8 mouse cellular contexts compared by ENCODE assay signal in genomic region chr12:79130299-79131177, GRCm38 (mm10). TPM values are rescaled to one million over a fixed set of nuclear protein-coding genes. Genes with fewer than 3 reads are reported as not detected.
DNase-seq lines count a peak whose midpoint lies in the region; ATAC-seq and TF ChIP-seq lines count a peak whose summit lies in the region.

TSS of gene Arg2 (plus strand) at chr12:79130777.

- peak within 1 kb of the TSS; percentile 95 for H3K4me2 ChIP-seq in forebrain, embryonic 13.5 days
- H3K4me2 ChIP-seq in neural tube, embryonic 15.5 days = peak within 1 kb of the TSS; percentile 95

- peak; percentile 98 for ATAC-seq in forebrain, embryonic 13.5 days
- peak; percentile 92 to 97 for ATAC-seq in hematopoietic stem cell, adult 5-6 weeks (replicated peaks in 1 of 2; ENCODE audit: insufficient read depth in 1 of 2, low FRiP score in 2 of 2, low TSS enrichment in 1 of 2, low read depth in 1 of 2, poor library complexity in 2 of 2, severe bottlenecking in 2 of 2)
- ATAC-seq in neural tube, embryonic 15.5 days (ENCODE audit: low FRiP score) = peak; percentile 95

- no peak for TF ChIP-seq CTCF in layer of hippocampus, adult 2 months (conservative IDR thresholded peaks at IDR 0.05)

- under 1% methylated on average over 47 of the region's 47 CpGs for WGBS in forebrain, embryonic 13.5 days
- WGBS in neural tube, embryonic 15.5 days = under 1% methylated on average over 47 of the region's 47 CpGs

- H3K36me3 ChIP-seq in forebrain, embryonic 13.5 days (ENCODE audit: poor library complexity, severe bottlenecking) = no peaks in the 10 kb centered on the region
- no peaks in the 10 kb centered on the region for H3K36me3 ChIP-seq in neural tube, embryonic 15.5 days

- no peaks in the 10 kb centered on the region for H3K9me3 ChIP-seq in forebrain, embryonic 13.5 days (replicated peaks)
- H3K9me3 ChIP-seq in neural tube, embryonic 15.5 days (replicated peaks) = no peaks in the 10 kb centered on the region

- peaks cover 37% of the 10 kb centered on the region for H3K27me3 ChIP-seq in forebrain, embryonic 13.5 days
- H3K27me3 ChIP-seq in neural tube, embryonic 15.5 days (replicated peaks) = peaks cover 13% of the 10 kb centered on the region

- H3K9ac ChIP-seq in forebrain, embryonic 13.5 days = peak within 1 kb of the TSS; percentile 64
- peak within 1 kb of the TSS; percentile 62 for H3K9ac ChIP-seq in neural tube, embryonic 15.5 days (replicated peaks)

- peak; percentile 85 for DNase-seq in ES-CJ7 (ENCODE audit: low read depth, low spot score)
- DNase-seq in cerebellum, adult 11 months = peak; percentile 69
- DNase-seq in layer of hippocampus, adult 2 months (ENCODE audit: low spot score in 2 of 2) = peak; percentile 55 to 63
- DNase-seq in lung, adult 18-20 months = peak; percentile 88 to 93
- peak; percentile 70 for DNase-seq in testis, postnatal 14 days (ENCODE audit: low spot score)

- H3K4me1 ChIP-seq in forebrain, embryonic 13.5 days = peaks cover 5% of the 10 kb centered on the region
- peaks cover 22% of the 10 kb centered on the region for H3K4me1 ChIP-seq in neural tube, embryonic 15.5 days

- peak within 1 kb of the TSS; percentile 53 for H3K4me3 ChIP-seq in forebrain, embryonic 13.5 days
- H3K4me3 ChIP-seq in layer of hippocampus, adult 2 months = peak within 1 kb of the TSS; percentile 51
- peak within 1 kb of the TSS; percentile 60 for H3K4me3 ChIP-seq in neural tube, embryonic 15.5 days (replicated peaks)

- H3K27ac ChIP-seq in forebrain, embryonic 13.5 days = no peak within 1 kb of the TSS
- no peak within 1 kb of the TSS for H3K27ac ChIP-seq in layer of hippocampus, adult 2 months
- H3K27ac ChIP-seq in neural tube, embryonic 15.5 days (replicated peaks) = peak within 1 kb of the TSS; percentile 56

RNA-seq across cellular contexts. Expression of gene Arg2, which starts in this region (rescaled TPM):
- 11.6 and 15.7 TPM in 2 replicates for polyA plus RNA-seq in forebrain, embryonic 13.5 days (2015; fragmentation: Nextera tagmentation; extraction: Ambion mirVana)
- 0.99 and 1.6 TPM in 2 replicates for total RNA-seq in hematopoietic stem cell, adult 5-6 weeks (2017)
- 1 to 10 TPM; 3.6 to 4.0 TPM for total RNA-seq in layer of hippocampus, adult 2 months (2021)
- 27.2 and 30.5 TPM in 2 replicates for polyA plus RNA-seq in neural tube, embryonic 15.5 days (2015; fragmentation: Nextera tagmentation; extraction: Ambion mirVana)
